Mouse (Mus musculus) intestine, embryonic 16.5 days (tissue): Measurements from ENCODE around the gene Syndig1l. TPM values are rescaled to one million over a fixed set of nuclear protein-coding genes. Genes with fewer than 3 reads are reported as not detected.

Experiments
- ATAC-seq: fragments of 200-750 bp; cut with Nextera tagmentation; 2 replicates; pipeline ENCODE4 v1.8.0; 2017; ENCODE audit warnings: moderate TSS enrichment, moderate library complexity
- H3K27ac ChIP-seq: fragments of 300-500 bp; sonication (generic); 2 replicates; pipeline ENCODE4 v1.5.1; 2014; ENCODE audit warnings: mild to moderate bottlenecking, low read length
- H3K27me3 ChIP-seq: fragments of 300-500 bp; sonication (generic); replicated peaks from 2 replicates; pipeline ENCODE4 v1.6.1; 2014; ENCODE audit warnings: low read length, control low read depth, mixed read lengths; ENCODE audit not compliant: control insufficient read depth, insufficient read depth
- H3K36me3 ChIP-seq: fragments of 300-500 bp; sonication (generic); 2 replicates; pipeline ENCODE4 v1.6.1; 2014; ENCODE audit warnings: low read length, control low read depth; ENCODE audit not compliant: control insufficient read depth, insufficient read depth
- H3K4me1 ChIP-seq: fragments of 300-500 bp; sonication (generic); 2 replicates; pipeline ENCODE4 v1.6.1; 2014; ENCODE audit warnings: low read length, control low read depth, mixed read lengths; ENCODE audit not compliant: control insufficient read depth, insufficient read depth
- H3K4me2 ChIP-seq: fragments of 300-500 bp; sonication (generic); 2 replicates; pipeline ENCODE4 v1.6.1; 2014; ENCODE audit warnings: low read depth, low read length, control low read depth
- H3K4me3 ChIP-seq: fragments of 300-500 bp; sonication (generic); 2 replicates; pipeline ENCODE4 v1.5.1; 2014; ENCODE audit warnings: mild to moderate bottlenecking, low read length
- H3K9ac ChIP-seq: fragments of 300-500 bp; sonication (generic); 2 replicates; pipeline ENCODE4 v1.6.1; 2014; ENCODE audit warnings: low read depth, low read length
- H3K9me3 ChIP-seq: fragments of 300-500 bp; sonication (generic); 2 replicates; pipeline ENCODE4 v1.6.1; 2016; ENCODE audit warnings: low read length, control low read depth; ENCODE audit not compliant: control insufficient read depth
- WGBS: fragments of 180-500 bp; shearing (Covaris S2); extraction: QIAGEN DNeasy Blood & Tissue Kit; methylation state at CpG from one replicate; pipeline ENCODE4 v1.1.7; 2014; 5-methylcytosine and 5-hydroxymethylcytosine counted together
- polyA plus RNA-seq: library from polyadenylated mRNA; unstranded; fragments of >200 nt; fragmentation: Nextera tagmentation; extraction: Ambion mirVana; gene quantifications from 2 replicates; pipeline ENCODE4 v1.2.1, GENCODE M21; 2015

Syndig1l gene
- 0.05 and 0.07 TPM in 2 replicates for polyA plus RNA-seq

DNA sequence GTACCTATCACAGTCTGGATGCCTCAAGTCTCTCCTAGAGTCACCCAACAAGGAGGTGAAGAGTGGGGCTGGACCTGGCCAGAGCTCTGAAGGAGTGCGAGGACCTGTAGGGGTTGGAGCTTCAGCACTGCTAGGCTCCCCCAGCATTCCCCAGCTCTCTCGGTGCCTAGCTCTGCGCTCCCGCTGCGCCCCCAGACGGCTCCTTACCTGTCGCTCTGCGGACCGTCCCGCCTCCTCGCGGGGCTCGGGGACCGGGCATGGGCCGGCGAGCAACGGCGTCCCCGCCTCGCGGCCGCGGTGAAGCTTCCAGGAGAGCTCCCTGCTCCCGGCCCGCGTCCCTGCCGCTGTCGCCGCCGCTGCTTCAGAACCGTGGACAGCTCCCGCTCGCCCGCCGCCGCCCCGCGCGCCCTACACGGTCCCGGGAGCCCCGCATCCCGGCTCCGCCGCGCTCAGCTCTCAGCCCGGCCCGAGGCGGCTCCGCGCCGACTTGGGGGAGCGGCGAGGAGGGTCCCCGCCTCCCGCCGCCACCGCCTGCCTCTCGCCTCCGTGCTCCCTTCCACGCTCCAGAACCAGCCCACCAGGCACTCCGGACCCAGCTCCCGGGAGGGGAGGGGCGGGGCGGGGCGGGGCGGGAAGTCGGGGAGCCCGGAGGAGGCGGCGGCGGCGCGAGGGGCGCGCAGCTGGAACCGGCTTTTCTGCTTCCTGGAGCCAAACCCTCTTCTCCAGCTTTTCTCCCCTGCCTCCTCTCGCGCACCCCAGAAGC lies at the start of gene Syndig1l:
TSS of gene Syndig1l (minus strand) at position 513 of the 763 bp plus-strand sequence.
- under 1% methylated on average over 75 of the region's 79 CpGs for WGBS
- peaks cover 13% of the 10 kb centered on the region for H3K27me3 ChIP-seq
- ATAC-seq, result peak; percentile 88
- no peaks in the 10 kb centered on the region for H3K9me3 ChIP-seq
- no peak within 1 kb of the TSS for H3K27ac ChIP-seq
- peak within 1 kb of the TSS; percentile 62 for H3K4me3 ChIP-seq
- H3K4me2 ChIP-seq, result peak within 1 kb of the TSS; percentile 98
- no peaks in the 10 kb centered on the region for H3K36me3 ChIP-seq
- no peaks in the 10 kb centered on the region for H3K4me1 ChIP-seq
- no peak within 1 kb of the TSS for H3K9ac ChIP-seq

DNA sequence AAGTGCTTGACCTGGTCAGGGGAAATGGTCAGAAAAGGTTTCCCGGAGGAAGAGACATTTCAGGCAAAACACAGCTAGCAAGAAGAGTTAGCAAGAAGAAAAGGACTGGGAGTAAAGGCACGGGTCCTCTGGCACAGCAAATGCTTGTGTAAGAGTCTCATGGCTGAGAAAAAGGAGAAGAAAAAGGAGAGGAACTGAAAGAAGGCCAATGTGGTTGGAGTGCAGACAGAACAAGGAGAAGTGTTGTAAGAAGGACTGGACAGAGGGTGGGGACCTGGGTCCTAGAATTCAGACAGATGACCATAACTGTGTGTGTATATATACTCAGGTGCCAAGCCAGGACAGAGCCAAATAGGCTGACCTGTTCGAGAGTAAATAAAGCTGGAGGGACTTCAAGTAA lies 49.5 kb upstream of the Syndig1l start:
- no peak overlapping the region for H3K9ac ChIP-seq
- no peaks in the 10 kb centered on the region for H3K36me3 ChIP-seq
- 0 out of 2 replicates have a peak, but pooled peaks cover 5% of the 10 kb centered on the region for H3K27me3 ChIP-seq
- H3K4me1 ChIP-seq, result 0 out of 2 replicates have a peak, but pooled peaks cover 4% of the 10 kb centered on the region
- H3K4me2 ChIP-seq, result no peak overlapping the region
- no peak overlapping the region for H3K27ac ChIP-seq
- no peak overlapping the region for H3K4me3 ChIP-seq
- ATAC-seq, result no peak
- 73% methylated on average over 3 of the region's 3 CpGs for WGBS
- no peaks in the 10 kb centered on the region for H3K9me3 ChIP-seq

DNA sequence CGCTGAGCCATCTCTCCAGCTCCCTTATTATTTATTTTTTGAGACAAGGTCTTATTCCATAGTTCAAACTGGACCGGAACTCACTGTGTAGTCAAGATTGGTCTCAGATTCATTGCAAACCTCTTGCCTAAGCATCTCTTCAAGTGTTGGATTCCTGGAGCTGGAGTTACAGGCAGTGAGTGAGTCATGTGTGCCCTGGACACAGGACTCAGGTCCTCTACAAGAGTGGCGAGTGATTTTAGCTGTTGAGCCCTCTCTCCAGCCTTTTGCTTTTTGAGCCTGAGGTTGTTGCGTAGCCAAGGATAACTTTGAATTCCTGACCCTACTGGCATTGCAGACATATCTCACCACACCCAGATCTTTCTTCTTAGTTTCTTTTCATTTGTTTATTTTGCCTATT lies 47.1 kb upstream of the Syndig1l start:
- H3K4me3 ChIP-seq, result no peak overlapping the region
- no peak overlapping the region for H3K9ac ChIP-seq
- H3K4me2 ChIP-seq, result no peak overlapping the region
- H3K36me3 ChIP-seq, result no peaks in the 10 kb centered on the region
- H3K27me3 ChIP-seq, result 0 out of 2 replicates have a peak, but pooled peaks cover 5% of the 10 kb centered on the region
- WGBS, result 57% methylated on average over 4 of the region's 4 CpGs
- no peak for ATAC-seq
- H3K27ac ChIP-seq, result no peak overlapping the region
- 0 out of 2 replicates have a peak, but pooled peaks cover 4% of the 10 kb centered on the region for H3K4me1 ChIP-seq
- no peaks in the 10 kb centered on the region for H3K9me3 ChIP-seq

DNA sequence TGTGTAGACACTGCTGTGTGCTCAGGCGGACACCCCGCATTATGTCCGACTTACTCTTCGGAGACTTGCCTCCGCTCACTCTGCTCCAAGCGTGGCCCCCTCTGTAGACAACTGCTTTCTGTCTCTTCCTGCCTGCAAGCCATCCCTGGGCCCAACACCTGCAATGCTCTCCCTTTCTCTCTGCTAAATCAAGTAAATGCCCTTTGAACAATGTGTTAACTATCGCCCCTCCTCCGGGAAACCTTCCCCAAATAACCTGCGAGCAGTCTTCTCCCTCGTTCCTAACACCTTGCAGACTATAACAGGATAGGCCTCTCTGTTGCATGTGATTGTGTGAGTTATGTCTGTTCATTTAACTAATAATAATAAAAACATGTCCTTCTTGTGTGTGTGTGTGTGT lies 44.9 kb upstream of the Syndig1l start:
- WGBS, result 84% methylated on average over 10 of the region's 10 CpGs
- no peak for ATAC-seq
- Histone ChIP-seq H3K9me3 (no peaks in the 10 kb centered on the region), H3K4me1 (0 out of 2 replicates have a peak, but pooled peaks cover 4% of the 10 kb centered on the region), H3K9ac (no peak overlapping the region), H3K36me3 (no peaks in the 10 kb centered on the region), H3K4me2 (no peak overlapping the region), H3K27me3 (0 out of 2 replicates have a peak, but pooled peaks cover 5% of the 10 kb centered on the region), H3K27ac (no peak overlapping the region), H3K4me3 (no peak overlapping the region)

DNA sequence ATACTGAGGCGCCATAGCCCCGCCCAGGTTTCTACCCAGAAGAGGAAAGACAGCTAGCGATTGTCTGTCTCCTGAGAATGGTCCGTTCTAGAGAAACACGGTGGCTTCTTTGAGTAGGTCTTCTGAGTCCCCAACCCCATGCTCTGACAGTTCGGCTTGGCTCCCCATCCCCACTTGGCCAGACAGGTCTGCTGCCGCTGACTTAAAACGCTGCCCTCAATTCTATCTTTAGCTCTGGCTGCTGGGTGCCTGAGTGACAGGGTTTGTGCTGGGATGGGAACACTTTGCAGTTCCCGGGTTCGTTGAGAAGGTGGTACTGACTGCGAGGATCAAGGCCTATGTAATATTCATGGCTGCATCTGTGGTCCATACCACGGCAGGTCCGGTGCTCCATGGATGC lies 34.7 kb upstream of the Syndig1l start:
- H3K36me3 ChIP-seq, result no peaks in the 10 kb centered on the region
- 72% methylated on average over 13 of the region's 13 CpGs for WGBS
- no peak overlapping the region for H3K4me2 ChIP-seq
- H3K4me1 ChIP-seq, result no peaks in the 10 kb centered on the region
- H3K27ac ChIP-seq, result no peak overlapping the region
- no peaks in the 10 kb centered on the region for H3K9me3 ChIP-seq
- no peaks in the 10 kb centered on the region for H3K27me3 ChIP-seq
- ATAC-seq, result no peak
- no peak overlapping the region for H3K4me3 ChIP-seq
- no peak overlapping the region for H3K9ac ChIP-seq

DNA sequence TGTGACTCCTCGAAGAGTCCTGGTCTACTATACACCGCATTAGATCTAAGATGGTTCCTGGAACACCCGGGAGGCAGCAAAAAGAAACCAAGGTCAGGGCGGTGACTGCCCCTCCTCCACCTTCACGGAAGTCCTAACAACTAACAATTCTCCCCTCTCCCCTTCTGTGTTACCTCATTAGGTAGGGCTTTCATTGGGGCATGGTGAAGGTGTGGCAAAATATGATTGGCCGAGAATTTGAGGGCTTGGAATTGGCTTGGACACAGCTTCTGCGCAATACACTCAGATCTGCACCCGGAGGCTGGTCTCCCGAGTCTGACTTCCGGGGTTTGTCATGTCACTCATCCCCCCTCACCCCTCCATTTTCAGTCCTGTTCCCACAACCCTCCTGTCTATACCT lies 29.8 kb upstream of the Syndig1l start:
- Histone ChIP-seq H3K4me3 (no peak overlapping the region), H3K4me2 (no peak overlapping the region), H3K9me3 (no peaks in the 10 kb centered on the region), H3K4me1 (no peaks in the 10 kb centered on the region), H3K36me3 (no peaks in the 10 kb centered on the region), H3K27ac (no peak overlapping the region), H3K27me3 (no peaks in the 10 kb centered on the region), H3K9ac (no peak overlapping the region)
- no peak for ATAC-seq
- 90% methylated on average over 10 of the region's 10 CpGs for WGBS

DNA sequence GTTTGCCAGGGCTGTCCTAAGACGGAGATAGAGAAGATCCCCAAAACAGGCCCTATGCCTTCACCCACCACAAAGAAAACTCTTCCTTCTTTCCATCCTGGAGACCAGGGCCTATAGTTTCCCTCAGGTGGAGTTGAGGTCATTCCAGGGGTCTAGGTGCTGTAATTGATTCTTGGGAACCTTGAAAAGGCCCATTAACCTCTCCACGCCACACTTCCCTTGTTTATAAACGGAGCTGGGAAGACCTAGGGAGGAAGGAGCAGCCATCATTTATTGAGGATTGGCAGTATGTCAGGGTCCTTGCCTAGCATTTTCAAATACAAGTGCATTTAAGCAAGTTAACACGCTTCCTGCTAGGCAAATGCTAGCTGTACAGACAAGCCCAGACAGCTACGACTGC lies 28.8 kb upstream of the Syndig1l start:
- no peaks in the 10 kb centered on the region for H3K9me3 ChIP-seq
- 51% methylated on average over 5 of the region's 5 CpGs for WGBS
- no peaks in the 10 kb centered on the region for H3K36me3 ChIP-seq
- no peaks in the 10 kb centered on the region for H3K4me1 ChIP-seq
- H3K9ac ChIP-seq, result no peak overlapping the region
- no peaks in the 10 kb centered on the region for H3K27me3 ChIP-seq
- no peak overlapping the region for H3K4me3 ChIP-seq
- no peak for ATAC-seq
- no peak overlapping the region for H3K27ac ChIP-seq
- H3K4me2 ChIP-seq, result no peak overlapping the region

DNA sequence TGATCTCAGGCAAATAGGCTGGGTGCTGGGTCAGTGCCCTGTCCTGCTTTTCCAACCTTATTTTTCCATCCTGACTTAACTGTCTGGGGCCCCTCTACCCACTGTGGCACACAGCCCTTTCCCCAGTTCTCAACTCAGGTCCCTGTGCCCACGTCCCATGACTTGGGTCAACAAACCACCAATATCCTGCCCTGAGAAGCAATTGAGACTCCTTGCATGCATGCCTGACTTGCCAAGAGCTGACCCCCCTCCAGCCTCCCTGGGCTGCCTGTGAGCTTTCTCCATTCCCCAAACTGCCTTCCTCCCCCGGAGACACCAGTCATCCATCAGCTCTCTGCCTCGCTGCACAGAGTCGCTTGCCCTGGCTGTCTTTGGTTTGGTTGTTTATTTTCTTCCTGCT lies 28.4 kb upstream of the Syndig1l start:
- no peak for ATAC-seq
- H3K4me2 ChIP-seq, result no peak overlapping the region
- no peaks in the 10 kb centered on the region for H3K9me3 ChIP-seq
- no peaks in the 10 kb centered on the region for H3K36me3 ChIP-seq
- H3K27me3 ChIP-seq, result no peaks in the 10 kb centered on the region
- H3K27ac ChIP-seq, result no peak overlapping the region
- H3K4me1 ChIP-seq, result no peaks in the 10 kb centered on the region
- 30% methylated on average over 4 of the region's 4 CpGs for WGBS
- no peak overlapping the region for H3K4me3 ChIP-seq
- H3K9ac ChIP-seq, result no peak overlapping the region

DNA sequence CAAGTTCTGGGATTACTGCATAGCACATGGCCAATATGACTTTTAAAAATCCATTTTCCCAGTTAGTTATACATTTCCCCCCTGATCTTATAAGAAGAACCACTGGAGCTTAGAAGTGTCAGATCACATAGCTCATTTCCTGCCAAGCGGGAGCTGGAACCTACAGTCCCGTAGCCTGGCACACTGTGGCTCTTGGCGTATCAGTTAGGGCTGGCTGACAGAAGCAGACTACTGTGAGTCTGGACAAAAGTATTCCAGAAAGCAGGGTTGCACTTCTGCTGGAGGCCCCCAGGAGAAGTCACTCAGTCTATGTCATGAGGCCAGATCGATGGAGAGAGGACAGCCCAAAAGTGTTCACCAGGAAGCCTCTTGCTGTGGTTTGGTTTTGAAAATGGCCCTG lies 27.8 kb upstream of the Syndig1l start:
- WGBS, result 86% methylated on average over 4 of the region's 4 CpGs
- H3K4me2 ChIP-seq, result no peak overlapping the region
- ATAC-seq, result no peak

More for the DNA sequence above, 27.8 kb upstream of the Syndig1l start:
- no peak overlapping the region for H3K4me3 ChIP-seq
- no peaks in the 10 kb centered on the region for H3K4me1 ChIP-seq
- no peaks in the 10 kb centered on the region for H3K27me3 ChIP-seq
- no peaks in the 10 kb centered on the region for H3K36me3 ChIP-seq
- no peak overlapping the region for H3K9ac ChIP-seq
- H3K27ac ChIP-seq, result no peak overlapping the region
- no peaks in the 10 kb centered on the region for H3K9me3 ChIP-seq
